Mouse (Mus musculus) hindbrain, postnatal 0 days (tissue): Measurements from ENCODE around the gene Rgn. TPM values are rescaled to one million over a fixed set of nuclear protein-coding genes. Genes with fewer than 3 reads are reported as not detected.

Experiments
- ATAC-seq: fragments of 200-750 bp; cut with Nextera tagmentation; 2 replicates; pipeline ENCODE4 v1.8.0; 2017; ENCODE audit warnings: mild to moderate bottlenecking, moderate TSS enrichment, moderate library complexity
- DNase-seq: peaks from one replicate; pipeline ENCODE4 v3.0.0-alpha.2; 2015; ENCODE audit warnings: low spot score
- H3K27ac ChIP-seq: fragments of 300-500 bp; sonication (generic); 2 replicates; pipeline ENCODE4 v1.5.1; 2014; ENCODE audit warnings: mild to moderate bottlenecking
- H3K27me3 ChIP-seq: fragments of 300-500 bp; sonication (generic); 2 replicates; pipeline ENCODE4 v1.6.1; 2014; ENCODE audit warnings: low read length, mixed read lengths; ENCODE audit not compliant: insufficient read depth
- H3K36me3 ChIP-seq: fragments of 300-500 bp; sonication (generic); 2 replicates; pipeline ENCODE4 v1.6.1; 2014; ENCODE audit warnings: low read length, mixed read lengths; ENCODE audit not compliant: insufficient read depth
- H3K4me1 ChIP-seq: fragments of 300-500 bp; sonication (generic); 2 replicates; pipeline ENCODE4 v1.6.1; 2014; ENCODE audit warnings: antibody characterized with exemption, low read length, mixed read lengths; ENCODE audit not compliant: insufficient read depth
- H3K4me2 ChIP-seq: fragments of 300-500 bp; sonication (generic); 2 replicates; pipeline ENCODE4 v1.6.1; 2014; ENCODE audit warnings: low read depth, mild to moderate bottlenecking, low read length, moderate library complexity, mixed read lengths
- H3K4me3 ChIP-seq: fragments of 300-500 bp; sonication (generic); 2 replicates; pipeline ENCODE4 v1.5.1; 2014; ENCODE audit warnings: low read length
- H3K9ac ChIP-seq: fragments of 300-500 bp; sonication (generic); replicated peaks from 2 replicates; pipeline ENCODE4 v1.6.1; 2014; ENCODE audit warnings: mild to moderate bottlenecking, low read length, moderate library complexity, mixed read lengths
- H3K9me3 ChIP-seq: fragments of 300-500 bp; sonication (generic); 2 replicates; pipeline ENCODE4 v1.6.1; 2016; ENCODE audit warnings: low read length, mixed read lengths
- CTCF ChIP-seq: IDR thresholded peaks from 2 replicates; pipeline ENCODE4 v1.5.1; 2016; ENCODE audit warnings: antibody characterized with exemption, control low read depth, low read depth
- WGBS: fragments of 180-500 bp; shearing (Covaris S2); extraction: QIAGEN DNeasy Blood & Tissue Kit; methylation state at CpG from one replicate; pipeline ENCODE4 v1.1.7; 2014; 5-methylcytosine and 5-hydroxymethylcytosine counted together
- polyA plus RNA-seq: library from polyadenylated mRNA; unstranded; fragments of >200 nt; fragmentation: Nextera tagmentation; extraction: Ambion mirVana; gene quantifications from 2 replicates; pipeline ENCODE4 v1.2.1, GENCODE M21; 2015
- total RNA-seq: library from RNA; depleted of rRNA; stranded (reverse); fragments of >200 nt; gene quantifications from 2 replicates; pipeline ENCODE4 v1.2.3, GENCODE M21; 2014; rRNA removed

Gene Rgn
- total RNA-seq (0.25 TPM in 1 of 2 replicates, not detected in the other), polyA plus RNA-seq (1.0 and 1.3 TPM in 2 replicates)

GRCm38 (mm10) chrX:20549532-20549931, at the start of gene Rgn:
Rgn (plus strand) TSS chrX:20549787.
- no peak for ATAC-seq
- H3K4me2 ChIP-seq, result peak within 1 kb of the TSS; percentile 64
- WGBS, result 62% methylated on average over 3 of the region's 3 CpGs

GRCm38 (mm10) chrX:20520290-20520939, 29.2 kb upstream of the Rgn start:
- H3K9ac ChIP-seq, result no peak overlapping the region
- no peak overlapping the region for H3K4me3 ChIP-seq
- ATAC-seq, result no peak
- TF ChIP-seq CTCF, result no peak
- 85% methylated on average over 7 of the region's 7 CpGs for WGBS
- no peaks in the 10 kb centered on the region for H3K36me3 ChIP-seq
- DNase-seq, result no peak
- no peaks in the 10 kb centered on the region for H3K27me3 ChIP-seq
- no peaks in the 10 kb centered on the region for H3K9me3 ChIP-seq
- no peaks in the 10 kb centered on the region for H3K4me1 ChIP-seq
- H3K4me2 ChIP-seq, result no peak overlapping the region
- H3K27ac ChIP-seq, result no peak overlapping the region

More at GRCm38 (mm10) chrX:20549532-20549931, at the start of gene Rgn:
- TF ChIP-seq CTCF, result no peak
- DNase-seq, result no peak
- Histone ChIP-seq H3K4me1 (no peaks in the 10 kb centered on the region), H3K27me3 (no peaks in the 10 kb centered on the region), H3K27ac (no peak within 1 kb of the TSS), H3K9me3 (no peaks in the 10 kb centered on the region), H3K9ac (no peak within 1 kb of the TSS; the same call in 1 of the 2 replicates), H3K4me3 (peak within 1 kb of the TSS; percentile 34), H3K36me3 (no peaks in the 10 kb centered on the region)

- Histone ChIP-seq H3K9me3 (no peaks in the 10 kb centered on the region), H3K4me1 (no peaks in the 10 kb centered on the region), H3K36me3 (no peaks in the 10 kb centered on the region), H3K9ac (no peak overlapping the region), H3K27me3 (no peaks in the 10 kb centered on the region), H3K27ac (no peak overlapping the region), H3K4me3 (no peak overlapping the region), H3K4me2 (no peak overlapping the region)
- TF ChIP-seq CTCF, result no peak
- ATAC-seq (no peak), DNase-seq (no peak)
Observed at GRCm38 (mm10) chrX:20521578-20521977, 28.0 kb upstream of the Rgn start.

GRCm38 (mm10) chrX:20532621-20533020, 17.0 kb upstream of the Rgn start:
- Histone ChIP-seq H3K4me3 (no peak overlapping the region), H3K4me2 (no peak overlapping the region), H3K4me1 (no peaks in the 10 kb centered on the region), H3K9me3 (no peaks in the 10 kb centered on the region), H3K9ac (no peak overlapping the region), H3K27ac (no peak overlapping the region), H3K36me3 (no peaks in the 10 kb centered on the region), H3K27me3 (no peaks in the 10 kb centered on the region)
- ATAC-seq (no peak), DNase-seq (no peak)
- 45% methylated on average over 1 of the region's 1 CpGs for WGBS
- TF ChIP-seq CTCF, result no peak

GRCm38 (mm10) chrX:20543867-20544266, 5.7 kb upstream of the Rgn start:
- DNase-seq (no peak), ATAC-seq (no peak)
- no peak for TF ChIP-seq CTCF
- Histone ChIP-seq H3K4me3 (no peak overlapping the region), H3K4me1 (no peaks in the 10 kb centered on the region), H3K4me2 (no peak overlapping the region), H3K36me3 (no peaks in the 10 kb centered on the region), H3K27me3 (no peaks in the 10 kb centered on the region), H3K9ac (no peak overlapping the region), H3K9me3 (no peaks in the 10 kb centered on the region), H3K27ac (no peak overlapping the region)
- WGBS, result 85% methylated on average over 3 of the region's 3 CpGs

- ATAC-seq (0 out of 2 replicates have a peak, but pooled peaks have one; percentile 12), DNase-seq (no peak)
- Histone ChIP-seq H3K9me3 (no peaks in the 10 kb centered on the region), H3K27ac (no peak overlapping the region), H3K4me3 (0 out of 2 replicates have a peak overlapping the region, but pooled peaks have one; percentile 34), H3K36me3 (no peaks in the 10 kb centered on the region), H3K4me1 (no peaks in the 10 kb centered on the region), H3K27me3 (no peaks in the 10 kb centered on the region), H3K4me2 (peak overlapping the region; percentile 64), H3K9ac (peak overlapping the region; percentile 43; the same call in 1 of the 2 replicates)
- 42% methylated on average over 5 of the region's 5 CpGs for WGBS
- TF ChIP-seq CTCF, result no peak
Observed at GRCm38 (mm10) chrX:20547609-20548008, 2.0 kb upstream of the Rgn start.
